Mouse (Mus musculus) E14TG2a.4 (cell line): ENCODE measurements around the gene 4933402J07Rik.

Experiments used
- H3K27me3 ChIP-seq: 2 replicates; pipeline ENCODE4 v1.6.1; 2014; ENCODE audit warnings: low read length, control low read depth; ENCODE audit not compliant: insufficient read depth
- H3K36me3 ChIP-seq: 2 replicates; pipeline ENCODE4 v1.6.1; 2014; ENCODE audit warnings: low read length, control low read depth; ENCODE audit not compliant: insufficient read depth
- H3K4me1 ChIP-seq: replicated peaks from 2 replicates; pipeline ENCODE4 v1.6.1; 2014; ENCODE audit warnings: low read depth, low read length, control low read depth
- H3K4me3 ChIP-seq: replicated peaks from 2 replicates; pipeline ENCODE4 v1.5.1; 2014; ENCODE audit warnings: mild to moderate bottlenecking, low read length
- H3K9me3 ChIP-seq: 2 replicates; pipeline ENCODE4 v1.6.1; 2014; ENCODE audit warnings: low read length, control low read depth
- CTCF ChIP-seq: conservative IDR thresholded peaks from 2 replicates; pipeline ENCODE4 v1.5.1; 2014; ENCODE audit warnings: low read length
- NANOG ChIP-seq: IDR thresholded peaks from 2 replicates; pipeline ENCODE4 v1.6.1; 2014; ENCODE audit warnings: borderline replicate concordance, low read length, mixed read lengths
- POU5F1 ChIP-seq: IDR thresholded peaks from 2 replicates; pipeline ENCODE4 v1.6.1; 2014; ENCODE audit warnings: low read length, borderline replicate concordance

4933402J07Rik gene

GRCm38 (mm10) chr8:87563553-87563952 is at the start of gene 4933402J07Rik:
TSS of gene 4933402J07Rik (plus strand) at chr8:87563853.
- no peak within 1 kb of the TSS for H3K4me3 ChIP-seq
- peaks cover 21% of the 10 kb centered on the region; the same call in 1 of the 2 replicates for H3K27me3 ChIP-seq
- H3K4me1 ChIP-seq = 0 out of 2 replicates have a peak, but pooled peaks cover 4% of the 10 kb centered on the region
- TF ChIP-seq POU5F1 (no peak), NANOG (no peak), CTCF (no peak)
- H3K36me3 ChIP-seq = no peaks in the 10 kb centered on the region
- H3K9me3 ChIP-seq = peaks cover 17% of the 10 kb centered on the region

GRCm38 (mm10) chr8:87517132-87517531 is 46.5 kb upstream of the 4933402J07Rik start:
- TF ChIP-seq CTCF (no peak), POU5F1 (no peak), NANOG (no peak)
- H3K9me3 ChIP-seq = no peaks in the 10 kb centered on the region
- no peak overlapping the region for H3K4me3 ChIP-seq
- H3K36me3 ChIP-seq = peaks cover 11% of the 10 kb centered on the region; the same call in 1 of the 2 replicates
- 0 out of 2 replicates have a peak, but pooled peaks cover 4% of the 10 kb centered on the region for H3K4me1 ChIP-seq
- H3K27me3 ChIP-seq = no peaks in the 10 kb centered on the region

GRCm38 (mm10) chr8:87525006-87525405 is 38.6 kb upstream of the 4933402J07Rik start:
- H3K27me3 ChIP-seq = no peaks in the 10 kb centered on the region
- no peak for TF ChIP-seq POU5F1
- TF ChIP-seq CTCF = no peak
- TF ChIP-seq NANOG = no peak
- H3K4me1 ChIP-seq = no peaks in the 10 kb centered on the region
- no peaks in the 10 kb centered on the region for H3K9me3 ChIP-seq
- no peak overlapping the region for H3K4me3 ChIP-seq
- H3K36me3 ChIP-seq = peaks cover 13% of the 10 kb centered on the region

GRCm38 (mm10) chr8:87531176-87531575 is 32.5 kb upstream of the 4933402J07Rik start:
- Histone ChIP-seq H3K4me3 (no peak overlapping the region), H3K4me1 (0 out of 2 replicates have a peak, but pooled peaks cover 4% of the 10 kb centered on the region), H3K27me3 (no peaks in the 10 kb centered on the region), H3K9me3 (no peaks in the 10 kb centered on the region), H3K36me3 (0 out of 2 replicates have a peak, but pooled peaks cover 4% of the 10 kb centered on the region)
- TF ChIP-seq NANOG (no peak), POU5F1 (no peak), CTCF (no peak)

- TF ChIP-seq NANOG = no peak
- TF ChIP-seq CTCF = no peak
- H3K4me3 ChIP-seq = no peak overlapping the region
- no peaks in the 10 kb centered on the region for H3K9me3 ChIP-seq
- no peaks in the 10 kb centered on the region for H3K36me3 ChIP-seq
- no peaks in the 10 kb centered on the region for H3K27me3 ChIP-seq
- H3K4me1 ChIP-seq = peaks cover 17% of the 10 kb centered on the region
These were observed 30.2 kb upstream of the 4933402J07Rik start for GRCm38 (mm10) chr8:87533476-87533875.

GRCm38 (mm10) chr8:87534846-87535245 is 28.8 kb upstream of the 4933402J07Rik start:
- Histone ChIP-seq H3K4me1 (peaks cover 28% of the 10 kb centered on the region), H3K36me3 (no peaks in the 10 kb centered on the region), H3K4me3 (no peak overlapping the region), H3K9me3 (no peaks in the 10 kb centered on the region), H3K27me3 (peaks cover 8% of the 10 kb centered on the region; the same call in 1 of the 2 replicates)
- no peak for TF ChIP-seq CTCF
- no peak for TF ChIP-seq POU5F1
- no peak for TF ChIP-seq NANOG

GRCm38 (mm10) chr8:87536615-87537329 is 26.9 kb upstream of the 4933402J07Rik start:
- peak; percentile 71 for TF ChIP-seq CTCF
- TF ChIP-seq NANOG = no peak
- Histone ChIP-seq H3K9me3 (no peaks in the 10 kb centered on the region), H3K4me3 (no peak overlapping the region), H3K27me3 (peaks cover 22% of the 10 kb centered on the region), H3K36me3 (no peaks in the 10 kb centered on the region), H3K4me1 (peaks cover 32% of the 10 kb centered on the region)

- H3K4me3 ChIP-seq = no peak overlapping the region
- no peaks in the 10 kb centered on the region for H3K36me3 ChIP-seq
- peaks cover 28% of the 10 kb centered on the region for H3K27me3 ChIP-seq
- peaks cover 28% of the 10 kb centered on the region for H3K4me1 ChIP-seq
- TF ChIP-seq NANOG (no peak), POU5F1 (no peak), CTCF (no peak)
- H3K9me3 ChIP-seq = no peaks in the 10 kb centered on the region
These were observed 23.7 kb upstream of the 4933402J07Rik start for GRCm38 (mm10) chr8:87539829-87540394.
